Mouse (Mus musculus): ENCODE results near the gene Jade2. TPM values are rescaled to one million over a fixed set of nuclear protein-coding genes. Genes with fewer than 3 reads are reported as not detected.
A peak's percentile ranks its signal among the peaks of the same experiment; 100 is the strongest.

Jade2 gene
- 0.92 and 0.95 TPM in 2 replicates for polyA plus RNA-seq (2016; fragmentation: Nextera tagmentation; extraction: Ambion mirVana)

DNA sequence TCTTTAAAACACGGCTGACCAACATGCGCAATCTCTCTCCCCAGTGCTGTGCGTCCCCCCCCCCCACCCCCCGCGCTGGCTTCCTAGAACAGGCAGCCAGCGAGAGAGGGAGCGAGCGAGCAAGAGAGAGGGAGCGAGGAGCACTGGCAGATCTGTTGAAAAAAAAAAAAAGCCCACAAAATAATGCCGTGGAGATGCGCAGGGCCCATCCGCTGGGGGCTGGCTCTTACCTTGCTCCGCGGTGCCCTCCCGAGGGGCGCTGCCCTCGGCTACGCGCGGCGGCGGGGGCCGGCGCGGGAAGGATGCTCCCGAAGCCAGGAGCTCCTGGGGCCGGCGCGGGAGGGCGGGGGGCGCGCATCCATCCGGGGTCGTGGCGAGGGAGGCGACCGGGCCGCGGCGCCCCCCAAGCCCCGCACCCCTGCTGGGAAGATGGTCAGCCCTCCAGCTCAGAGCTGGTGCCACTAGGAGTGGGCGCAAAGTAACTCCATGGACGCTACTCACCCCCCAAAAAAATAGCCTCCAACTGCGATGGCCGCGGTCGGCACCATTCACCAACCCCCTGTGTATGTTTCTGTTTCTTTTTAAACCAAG lies at the start of gene Jade2:
TSS of gene Jade2 (minus strand) at position 573 of the 591 bp plus-strand sequence.
- peak within 1 kb of the TSS; percentile 98 for H3K4me2 ChIP-seq
- peak within 1 kb of the TSS; percentile 76 for H3K4me3 ChIP-seq
- ATAC-seq, result 0 out of 2 replicates have a peak, but pooled peaks have one; percentile 27
- no peaks in the 10 kb centered on the region for H3K36me3 ChIP-seq
- peaks cover 66% of the 10 kb centered on the region for H3K27me3 ChIP-seq (replicated peaks)
- no peaks in the 10 kb centered on the region for H3K9me3 ChIP-seq (replicated peaks)
- peaks cover 32% of the 10 kb centered on the region for H3K4me1 ChIP-seq
- H3K9ac ChIP-seq, result peak within 1 kb of the TSS; percentile 76
- under 1% methylated on average over 47 of the region's 47 CpGs for WGBS (ENCODE audit: insufficient replicate concordance)
- peak within 1 kb of the TSS; percentile 74 for H3K27ac ChIP-seq

DNA sequence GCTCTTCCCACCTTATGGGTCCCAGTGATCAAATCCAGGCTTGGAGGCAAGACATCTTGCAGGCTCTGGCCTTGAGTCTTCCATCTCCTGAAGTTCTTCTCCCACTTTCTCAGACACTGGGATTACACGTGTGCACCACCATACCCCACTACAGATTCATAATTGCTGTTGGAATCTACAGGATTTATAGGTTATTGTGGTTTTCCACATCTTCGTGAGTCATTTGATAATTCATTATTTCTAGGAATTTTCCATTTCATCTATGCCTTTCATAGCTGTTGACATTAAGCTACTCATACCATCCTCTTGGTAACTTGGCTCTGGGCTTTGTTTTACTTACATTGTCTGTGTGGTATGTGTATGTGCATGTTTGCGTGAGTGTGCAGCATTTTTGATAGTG lies 46.8 kb upstream of the Jade2 start:
- no peak for ATAC-seq
- H3K4me3 ChIP-seq, result no peak overlapping the region
- no peaks in the 10 kb centered on the region for H3K9me3 ChIP-seq (replicated peaks)
- H3K27me3 ChIP-seq (replicated peaks), result peaks cover 26% of the 10 kb centered on the region; the same call in 1 of the 2 replicates
- 69% methylated on average over 3 of the region's 3 CpGs for WGBS (ENCODE audit: insufficient replicate concordance)
- no peak overlapping the region for H3K4me2 ChIP-seq
- H3K4me1 ChIP-seq, result no peaks in the 10 kb centered on the region
- no peak overlapping the region for H3K9ac ChIP-seq
- no peak overlapping the region for H3K27ac ChIP-seq
- H3K36me3 ChIP-seq, result no peaks in the 10 kb centered on the region

- Histone ChIP-seq H3K9me3 (replicated peaks) (no peaks in the 10 kb centered on the region), H3K27ac (no peak overlapping the region), H3K4me1 (no peaks in the 10 kb centered on the region), H3K9ac (no peak overlapping the region), H3K27me3 (replicated peaks) (peaks cover 37% of the 10 kb centered on the region), H3K36me3 (no peaks in the 10 kb centered on the region), H3K4me2 (no peak overlapping the region), H3K4me3 (no peak overlapping the region)
- 64% methylated on average over 10 of the region's 10 CpGs for WGBS (ENCODE audit: insufficient replicate concordance)
- ATAC-seq, result no peak
Observed at GRCm38 (mm10) chr11:51899691-51900090, 42.2 kb upstream of the Jade2 start.

DNA sequence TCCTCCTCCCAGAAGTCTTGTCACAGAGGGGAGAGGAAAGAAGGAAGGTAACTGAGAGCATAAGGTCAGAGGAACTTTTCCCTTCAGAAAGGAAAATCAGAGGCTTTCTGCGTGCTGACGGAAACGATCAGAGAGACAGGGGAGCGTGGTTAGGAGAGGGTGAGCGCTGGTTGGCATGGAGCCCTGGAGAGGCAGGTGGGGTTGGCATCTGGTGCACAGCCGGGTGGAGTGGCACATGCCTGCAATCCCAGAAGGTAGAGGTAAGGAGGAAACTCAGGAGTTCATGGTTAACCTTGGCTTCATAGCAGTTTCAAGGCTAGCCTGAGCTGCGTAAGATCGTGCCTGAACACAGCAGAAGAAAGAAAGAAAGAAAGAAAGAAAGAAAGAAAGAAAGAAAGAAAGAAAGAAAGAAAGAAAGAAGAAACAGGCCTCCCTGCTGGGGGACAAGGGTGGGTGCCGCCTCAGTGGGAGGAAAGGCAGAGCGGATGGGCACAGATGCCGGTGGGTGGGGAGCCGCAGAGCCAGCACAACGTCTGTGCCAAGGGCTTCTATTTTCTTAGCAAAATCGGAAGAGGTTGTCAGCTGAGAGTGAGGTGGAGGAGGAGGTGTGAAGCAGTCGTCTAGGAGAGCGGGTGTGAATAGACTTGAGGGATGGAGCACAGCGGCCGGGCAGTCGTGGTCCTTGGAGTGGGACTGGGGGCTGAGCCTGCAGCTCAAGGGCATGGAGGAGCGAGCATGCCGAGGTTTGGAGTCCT lies 41.0 kb upstream of the Jade2 start:
- no peak overlapping the region for H3K4me2 ChIP-seq
- H3K27ac ChIP-seq, result no peak overlapping the region
- no peaks in the 10 kb centered on the region for H3K4me1 ChIP-seq
- no peak overlapping the region for H3K4me3 ChIP-seq
- H3K9ac ChIP-seq, result no peak overlapping the region
- 43% methylated on average over 21 of the region's 21 CpGs for WGBS (ENCODE audit: insufficient replicate concordance)
- H3K27me3 ChIP-seq (replicated peaks), result peaks cover 37% of the 10 kb centered on the region
- no peak for ATAC-seq
- no peaks in the 10 kb centered on the region for H3K9me3 ChIP-seq (replicated peaks)
- no peaks in the 10 kb centered on the region for H3K36me3 ChIP-seq

DNA sequence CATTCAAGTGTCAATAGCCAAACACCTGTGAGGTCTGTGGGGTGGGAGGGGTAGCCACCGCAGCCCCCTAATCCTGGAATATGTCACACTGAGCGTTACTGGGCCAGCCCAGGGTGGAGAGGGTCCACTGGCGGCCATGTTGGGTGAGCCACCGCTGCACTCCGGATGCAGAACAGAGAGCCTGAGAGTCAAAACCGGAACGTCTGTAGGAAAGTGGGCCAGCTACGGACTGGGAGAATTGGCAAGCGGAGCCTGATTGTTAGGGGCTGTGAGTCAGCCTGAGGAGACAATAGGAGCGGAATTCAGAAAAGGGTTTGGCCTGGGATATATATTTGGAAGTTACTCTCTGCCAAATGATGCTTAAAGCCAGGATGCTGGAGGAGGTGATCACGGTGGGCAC lies 39.9 kb upstream of the Jade2 start:
- no peak overlapping the region for H3K4me3 ChIP-seq
- H3K27ac ChIP-seq, result no peak overlapping the region
- no peaks in the 10 kb centered on the region for H3K4me1 ChIP-seq
- WGBS (ENCODE audit: insufficient replicate concordance), result 75% methylated on average over 11 of the region's 11 CpGs
- no peak overlapping the region for H3K9ac ChIP-seq
- ATAC-seq, result no peak
- peaks cover 42% of the 10 kb centered on the region for H3K27me3 ChIP-seq (replicated peaks)
- no peaks in the 10 kb centered on the region for H3K36me3 ChIP-seq
- no peak overlapping the region for H3K4me2 ChIP-seq
- H3K9me3 ChIP-seq (replicated peaks), result no peaks in the 10 kb centered on the region

- H3K27ac ChIP-seq, result no peak overlapping the region
- peaks cover 47% of the 10 kb centered on the region for H3K27me3 ChIP-seq (replicated peaks)
- no peak for ATAC-seq
- WGBS (ENCODE audit: insufficient replicate concordance), result 38% methylated on average over 4 of the region's 4 CpGs
- H3K36me3 ChIP-seq, result no peaks in the 10 kb centered on the region
- no peaks in the 10 kb centered on the region for H3K9me3 ChIP-seq (replicated peaks)
- no peak overlapping the region for H3K4me2 ChIP-seq
- no peak overlapping the region for H3K9ac ChIP-seq
- no peaks in the 10 kb centered on the region for H3K4me1 ChIP-seq
- no peak overlapping the region for H3K4me3 ChIP-seq
Observed at GRCm38 (mm10) chr11:51896012-51896411, 38.6 kb upstream of the Jade2 start.

- Histone ChIP-seq H3K4me3 (no peak overlapping the region), H3K9ac (no peak overlapping the region), H3K9me3 (replicated peaks) (no peaks in the 10 kb centered on the region), H3K4me1 (peaks cover 18% of the 10 kb centered on the region), H3K36me3 (no peaks in the 10 kb centered on the region), H3K27me3 (replicated peaks) (0 out of 2 replicates have a peak, but pooled peaks cover 3% of the 10 kb centered on the region), H3K4me2 (no peak overlapping the region), H3K27ac (no peak overlapping the region)
- 71% methylated on average over 6 of the region's 6 CpGs for WGBS (ENCODE audit: insufficient replicate concordance)
- no peak for ATAC-seq
Observed at GRCm38 (mm10) chr11:51885681-51886080, 28.2 kb upstream of the Jade2 start.

DNA sequence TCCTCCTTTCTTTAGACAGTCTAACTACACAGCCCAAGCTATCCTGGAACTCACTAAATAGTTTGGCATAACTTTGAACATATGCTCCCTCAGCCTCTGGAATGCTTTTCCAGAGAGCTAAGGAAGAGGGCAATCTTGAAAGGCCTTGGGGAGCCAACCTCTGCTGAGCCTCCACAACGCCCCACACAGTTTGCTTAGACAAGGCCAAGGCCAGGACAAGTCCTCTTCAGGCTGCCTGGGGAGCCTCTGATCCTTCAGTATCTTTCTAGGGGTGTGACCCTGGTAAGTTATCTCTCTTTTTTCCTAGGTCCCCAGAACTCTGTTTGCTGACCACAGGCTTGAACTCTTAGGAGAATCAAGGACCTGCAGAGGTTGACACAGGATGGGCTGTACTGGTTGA lies 26.6 kb upstream of the Jade2 start:
- H3K36me3 ChIP-seq, result no peaks in the 10 kb centered on the region
- 35% methylated on average over 1 of the region's 1 CpGs for WGBS (ENCODE audit: insufficient replicate concordance)
- H3K27ac ChIP-seq, result no peak overlapping the region
- no peak overlapping the region for H3K9ac ChIP-seq
- 0 out of 2 replicates have a peak, but pooled peaks cover 5% of the 10 kb centered on the region for H3K9me3 ChIP-seq (replicated peaks)
- no peak for ATAC-seq
- no peak overlapping the region for H3K4me2 ChIP-seq
- no peak overlapping the region for H3K4me3 ChIP-seq
- H3K4me1 ChIP-seq, result peaks cover 18% of the 10 kb centered on the region
- no peaks in the 10 kb centered on the region for H3K27me3 ChIP-seq (replicated peaks)

- peak; percentile 46; the same call in 1 of the 2 replicates for ATAC-seq
- WGBS (ENCODE audit: insufficient replicate concordance), result 37% methylated on average over 5 of the region's 5 CpGs
- Histone ChIP-seq H3K27ac (no peak overlapping the region), H3K4me1 (peaks cover 18% of the 10 kb centered on the region), H3K4me3 (no peak overlapping the region), H3K9me3 (replicated peaks) (0 out of 2 replicates have a peak, but pooled peaks cover 5% of the 10 kb centered on the region), H3K36me3 (no peaks in the 10 kb centered on the region), H3K9ac (no peak overlapping the region), H3K27me3 (replicated peaks) (no peaks in the 10 kb centered on the region), H3K4me2 (no peak overlapping the region)
Observed at GRCm38 (mm10) chr11:51883670-51884069, 26.2 kb upstream of the Jade2 start.

DNA sequence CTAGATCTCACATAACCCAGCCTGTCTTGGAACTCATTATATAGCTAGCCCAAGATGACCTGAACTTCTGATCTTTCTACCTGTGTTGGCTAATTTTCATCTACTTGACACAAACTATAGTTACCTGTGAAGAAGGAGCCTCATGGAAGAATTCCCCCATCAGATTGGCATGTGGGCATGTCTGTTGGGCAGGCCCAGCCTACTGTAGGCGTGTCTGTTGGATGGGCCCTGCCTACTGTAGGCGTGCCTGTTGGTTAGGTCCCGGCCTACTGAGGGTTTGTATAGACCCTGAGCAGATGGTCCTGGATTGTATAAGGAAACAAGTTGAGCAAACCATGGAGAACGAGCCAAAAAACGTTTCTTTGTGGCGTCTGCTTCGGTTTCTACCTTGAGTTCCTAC lies 24.3 kb upstream of the Jade2 start:
- Histone ChIP-seq H3K9ac (no peak overlapping the region), H3K4me1 (peaks cover 18% of the 10 kb centered on the region), H3K4me3 (no peak overlapping the region), H3K4me2 (no peak overlapping the region), H3K9me3 (replicated peaks) (0 out of 2 replicates have a peak, but pooled peaks cover 5% of the 10 kb centered on the region), H3K36me3 (no peaks in the 10 kb centered on the region), H3K27ac (no peak overlapping the region), H3K27me3 (replicated peaks) (no peaks in the 10 kb centered on the region)
- no peak for ATAC-seq
- 72% methylated on average over 7 of the region's 7 CpGs for WGBS (ENCODE audit: insufficient replicate concordance)

GRCm38 (mm10) chr11:51881041-51881730 lies 23.7 kb upstream of the Jade2 start:
- 0 out of 2 replicates have a peak, but pooled peaks cover 5% of the 10 kb centered on the region for H3K9me3 ChIP-seq (replicated peaks)
- H3K4me2 ChIP-seq, result no peak overlapping the region
- no peaks in the 10 kb centered on the region for H3K27me3 ChIP-seq (replicated peaks)
- peaks cover 19% of the 10 kb centered on the region for H3K4me1 ChIP-seq
- H3K36me3 ChIP-seq, result no peaks in the 10 kb centered on the region
- H3K4me3 ChIP-seq, result no peak overlapping the region
- ATAC-seq, result no peak
- 43% methylated on average over 15 of the region's 15 CpGs for WGBS (ENCODE audit: insufficient replicate concordance)
- H3K27ac ChIP-seq, result no peak overlapping the region
- H3K9ac ChIP-seq, result no peak overlapping the region

GRCm38 (mm10) chr11:51876943-51877344 lies 19.5 kb upstream of the Jade2 start:
- no peak overlapping the region for H3K9ac ChIP-seq
- no peak for ATAC-seq
- WGBS (ENCODE audit: insufficient replicate concordance), result 53% methylated on average over 4 of the region's 4 CpGs
- H3K27me3 ChIP-seq (replicated peaks), result 0 out of 2 replicates have a peak, but pooled peaks cover 5% of the 10 kb centered on the region
- H3K4me2 ChIP-seq, result no peak overlapping the region
- H3K27ac ChIP-seq, result no peak overlapping the region
- H3K9me3 ChIP-seq (replicated peaks), result 0 out of 2 replicates have a peak, but pooled peaks cover 5% of the 10 kb centered on the region
- no peak overlapping the region for H3K4me3 ChIP-seq
- peaks cover 8% of the 10 kb centered on the region for H3K4me1 ChIP-seq
- no peaks in the 10 kb centered on the region for H3K36me3 ChIP-seq
